Mouse (Mus musculus): ENCODE data around the gene Mmp28. TPM values are rescaled to one million over a fixed set of nuclear protein-coding genes. Genes with fewer than 3 reads are reported as not detected.

Mmp28 gene
- polyA plus RNA-seq (2012; rRNA removed) = 0.31 and 0.34 TPM in 2 replicates
- 0.10 and 0.24 TPM in 2 replicates for polyA plus RNA-seq (2014; fragmentation: Nextera tagmentation; extraction: Ambion mirVana)

GRCm38 (mm10) chr11:83462711-83463244 is at the start of gene Mmp28:
Gene Mmp28 (minus strand): TSS chr11:83463071.
- TF ChIP-seq EP300 (IDR thresholded peaks at IDR 0.05; ENCODE audit: low read depth) (no peak), CTCF (IDR thresholded peaks at IDR 0.05; ENCODE audit: low read depth) (no peak)
- Histone ChIP-seq H3K9ac (replicated peaks) (peak within 1 kb of the TSS; percentile 18; the same call in 1 of the 2 replicates), H3K9me3 (ENCODE audit: control insufficient read depth, low read length) (no peaks in the 10 kb centered on the region), H3K4me1 (replicated peaks; ENCODE audit: control insufficient read depth in 2 of 2, insufficient read depth in 2 of 2, low read length in 1 of 2) (no peaks in the 10 kb centered on the region; a peak in 1 of 4 replicates), H3K27me3 (ENCODE audit: control insufficient read depth, insufficient read depth, low read length) (peaks cover 37% of the 10 kb centered on the region), H3K4me3 (ENCODE audit: insufficient read depth in 1 of 2, low read depth in 2 of 2, low read length in 2 of 2) (peak within 1 kb of the TSS; percentile 40 to 53), H3K4me2 (ENCODE audit: low read depth) (peak within 1 kb of the TSS; percentile 62), H3K36me3 (replicated peaks; ENCODE audit: control insufficient read depth, insufficient read depth, low read depth) (no peaks in the 10 kb centered on the region), H3K27ac (no peak within 1 kb of the TSS)
- WGBS (ENCODE audit: insufficient replicate concordance) = 1% methylated on average over 41 of the region's 42 CpGs
- DNase-seq (ENCODE audit: low read depth in 3 of 3, low spot score in 3 of 3) (no peak), ATAC-seq (ENCODE audit: insufficient read depth) (no peak)

- Histone ChIP-seq H3K9ac (replicated peaks) (no peak overlapping the region), H3K4me1 (replicated peaks; ENCODE audit: control insufficient read depth in 2 of 2, insufficient read depth in 2 of 2, low read length in 1 of 2) (no peaks in the 10 kb centered on the region), H3K36me3 (replicated peaks; ENCODE audit: control insufficient read depth, insufficient read depth, low read depth) (peaks cover 12% of the 10 kb centered on the region), H3K4me3 (ENCODE audit: insufficient read depth in 1 of 2, low read depth in 2 of 2, low read length in 2 of 2) (no peak overlapping the region), H3K27me3 (ENCODE audit: control insufficient read depth, insufficient read depth, low read length) (no peaks in the 10 kb centered on the region), H3K4me2 (ENCODE audit: low read depth) (no peak overlapping the region), H3K9me3 (ENCODE audit: control insufficient read depth, low read length) (no peaks in the 10 kb centered on the region), H3K27ac (no peak overlapping the region)
- DNase-seq (ENCODE audit: low read depth in 3 of 3, low spot score in 3 of 3) (no peak), ATAC-seq (ENCODE audit: insufficient read depth) (no peak)
- TF ChIP-seq CTCF (IDR thresholded peaks at IDR 0.05; ENCODE audit: low read depth) = no peak
- TF ChIP-seq EP300 (IDR thresholded peaks at IDR 0.05; ENCODE audit: low read depth) = no peak
These were observed 46.6 kb upstream of the Mmp28 start for GRCm38 (mm10) chr11:83509521-83509920.

GRCm38 (mm10) chr11:83504308-83504707 is 41.4 kb upstream of the Mmp28 start:
- Histone ChIP-seq H3K27me3 (ENCODE audit: control insufficient read depth, insufficient read depth, low read length) (no peaks in the 10 kb centered on the region), H3K36me3 (replicated peaks; ENCODE audit: control insufficient read depth, insufficient read depth, low read depth) (peaks cover 47% of the 10 kb centered on the region)

GRCm38 (mm10) chr11:83495571-83495970 is 32.7 kb upstream of the Mmp28 start:
- Histone ChIP-seq H3K4me2 (ENCODE audit: low read depth) (no peak overlapping the region), H3K27me3 (ENCODE audit: control insufficient read depth, insufficient read depth, low read length) (no peaks in the 10 kb centered on the region), H3K4me3 (ENCODE audit: insufficient read depth in 1 of 2, low read depth in 2 of 2, low read length in 2 of 2) (no peak overlapping the region), H3K4me1 (replicated peaks; ENCODE audit: control insufficient read depth in 2 of 2, insufficient read depth in 2 of 2, low read length in 1 of 2) (no peaks in the 10 kb centered on the region), H3K9me3 (ENCODE audit: control insufficient read depth, low read length) (no peaks in the 10 kb centered on the region), H3K36me3 (replicated peaks; ENCODE audit: control insufficient read depth, insufficient read depth, low read depth) (peaks cover 28% of the 10 kb centered on the region), H3K9ac (replicated peaks) (no peak overlapping the region), H3K27ac (no peak overlapping the region)
- TF ChIP-seq EP300 (IDR thresholded peaks at IDR 0.05; ENCODE audit: low read depth) (no peak), CTCF (IDR thresholded peaks at IDR 0.05; ENCODE audit: low read depth) (no peak)
- ATAC-seq (ENCODE audit: insufficient read depth) (no peak), DNase-seq (ENCODE audit: low read depth in 3 of 3, low spot score in 3 of 3) (no peak)
- WGBS (ENCODE audit: insufficient replicate concordance) = 83% methylated on average over 2 of the region's 2 CpGs

More at GRCm38 (mm10) chr11:83504308-83504707, 41.4 kb upstream of the Mmp28 start:
- 87% methylated on average over 5 of the region's 5 CpGs for WGBS (ENCODE audit: insufficient replicate concordance)
- H3K4me2 ChIP-seq (ENCODE audit: low read depth) = no peak overlapping the region
- no peaks in the 10 kb centered on the region for H3K4me1 ChIP-seq (replicated peaks; ENCODE audit: control insufficient read depth in 2 of 2, insufficient read depth in 2 of 2, low read length in 1 of 2)
- H3K9ac ChIP-seq (replicated peaks) = no peak overlapping the region
- H3K27ac ChIP-seq = no peak overlapping the region
- ATAC-seq (ENCODE audit: insufficient read depth) (no peak), DNase-seq (ENCODE audit: low read depth in 3 of 3, low spot score in 3 of 3) (no peak)
- TF ChIP-seq CTCF (IDR thresholded peaks at IDR 0.05; ENCODE audit: low read depth) (no peak), EP300 (IDR thresholded peaks at IDR 0.05; ENCODE audit: low read depth) (no peak)
- no peaks in the 10 kb centered on the region for H3K9me3 ChIP-seq (ENCODE audit: control insufficient read depth, low read length)
- H3K4me3 ChIP-seq (ENCODE audit: insufficient read depth in 1 of 2, low read depth in 2 of 2, low read length in 2 of 2) = no peak overlapping the region

- ATAC-seq (ENCODE audit: insufficient read depth) (no peak), DNase-seq (ENCODE audit: low read depth in 3 of 3, low spot score in 3 of 3) (no peak)
- no peaks in the 10 kb centered on the region for H3K4me1 ChIP-seq (replicated peaks; ENCODE audit: control insufficient read depth in 2 of 2, insufficient read depth in 2 of 2, low read length in 1 of 2)
- 73% methylated on average over 4 of the region's 4 CpGs for WGBS (ENCODE audit: insufficient replicate concordance)
- no peak overlapping the region for H3K4me2 ChIP-seq (ENCODE audit: low read depth)
- no peaks in the 10 kb centered on the region for H3K27me3 ChIP-seq (ENCODE audit: control insufficient read depth, insufficient read depth, low read length)
- H3K27ac ChIP-seq = no peak overlapping the region
- H3K9ac ChIP-seq (replicated peaks) = no peak overlapping the region
- no peaks in the 10 kb centered on the region for H3K9me3 ChIP-seq (ENCODE audit: control insufficient read depth, low read length)
- no peak overlapping the region for H3K4me3 ChIP-seq (ENCODE audit: insufficient read depth in 1 of 2, low read depth in 2 of 2, low read length in 2 of 2)
- peaks cover 32% of the 10 kb centered on the region for H3K36me3 ChIP-seq (replicated peaks; ENCODE audit: control insufficient read depth, insufficient read depth, low read depth)
- no peak for TF ChIP-seq EP300 (IDR thresholded peaks at IDR 0.05; ENCODE audit: low read depth)
- TF ChIP-seq CTCF (IDR thresholded peaks at IDR 0.05; ENCODE audit: low read depth) = peak; percentile 22; the same call in 1 of the 2 replicates
These were observed 28.6 kb upstream of the Mmp28 start for GRCm38 (mm10) chr11:83491488-83491887.
